In the genomic region with DNA sequence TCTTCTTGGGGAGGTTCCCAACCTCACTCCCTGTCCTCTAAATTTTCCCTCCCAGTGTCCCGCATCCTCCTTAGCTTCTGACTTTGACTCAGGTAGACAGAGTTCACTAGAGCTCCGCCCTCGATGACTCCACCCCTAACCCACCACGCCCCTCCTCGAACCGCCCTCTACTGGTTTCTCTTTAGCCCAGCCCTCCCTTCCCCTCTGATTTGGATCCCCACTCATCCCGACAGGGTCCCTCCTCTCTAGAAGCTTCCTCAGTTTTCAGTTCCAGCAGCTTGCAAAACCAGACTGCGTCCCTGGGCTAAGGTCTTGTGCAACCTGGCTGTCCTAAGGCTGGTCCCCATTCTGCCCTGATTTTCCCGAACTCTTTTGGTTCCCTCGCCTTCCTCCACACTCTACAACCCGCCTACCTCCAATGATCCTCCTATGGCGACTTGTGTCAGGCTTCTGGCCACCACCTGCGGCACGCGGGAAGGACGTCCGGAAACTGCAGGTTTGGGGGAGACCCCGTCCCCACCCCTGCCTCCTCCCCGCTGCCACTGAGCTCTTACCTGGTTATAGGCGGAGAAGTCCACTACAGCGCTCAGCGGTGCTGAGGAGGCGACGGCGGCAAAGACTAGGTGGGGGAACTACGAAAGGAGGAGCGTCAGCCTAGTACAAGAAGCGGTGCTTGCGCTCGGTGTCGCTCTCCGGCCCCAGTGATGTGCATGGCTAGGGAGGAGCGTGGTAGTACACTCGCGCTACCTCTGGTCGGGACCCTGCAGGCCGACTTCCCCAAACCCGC, we compare ENCODE assay signal across 8 mouse cellular contexts. TPM values are rescaled to one million over a fixed set of nuclear protein-coding genes. Genes with fewer than 3 reads are reported as not detected.
DNase-seq lines count a peak whose midpoint lies in the region; ATAC-seq lines count a peak whose summit lies in the region.

No protein-coding gene starts in this region.

- WGBS in embryonic facial prominence, embryonic 12.5 days: under 1% methylated on average over 38 of the region's 38 CpGs
- WGBS in hindbrain, embryonic 13.5 days: under 1% methylated on average over 38 of the region's 38 CpGs
- 1% methylated on average over 38 of the region's 38 CpGs for WGBS in liver, embryonic 12.5 days (ENCODE audit: insufficient replicate concordance)

- H3K27me3 ChIP-seq in embryonic facial prominence, embryonic 12.5 days: peaks cover 95% of the 10 kb centered on the region
- peaks cover 99% of the 10 kb centered on the region for H3K27me3 ChIP-seq in hindbrain, embryonic 13.5 days
- peaks cover 99% of the 10 kb centered on the region for H3K27me3 ChIP-seq in liver, embryonic 12.5 days (replicated peaks)

- DNase-seq in heart, adult 18-20 months: peak; percentile 64 to 73
- DNase-seq in heart, postnatal 25 days (ENCODE audit: low spot score): no peak
- peak; percentile 55 for DNase-seq in thymus, postnatal 0 days (ENCODE audit: low spot score)
- DNase-seq in urinary bladder, postnatal 10 days (ENCODE audit: low spot score): no peak

- H3K36me3 ChIP-seq in embryonic facial prominence, embryonic 12.5 days: no peaks in the 10 kb centered on the region
- no peaks in the 10 kb centered on the region for H3K36me3 ChIP-seq in hindbrain, embryonic 13.5 days
- no peaks in the 10 kb centered on the region for H3K36me3 ChIP-seq in liver, embryonic 12.5 days

- no peaks in the 10 kb centered on the region for H3K9me3 ChIP-seq in embryonic facial prominence, embryonic 12.5 days
- H3K9me3 ChIP-seq in hindbrain, embryonic 13.5 days: no peaks in the 10 kb centered on the region
- no peaks in the 10 kb centered on the region for H3K9me3 ChIP-seq in liver, embryonic 12.5 days (replicated peaks)

- H3K4me1 ChIP-seq in embryonic facial prominence, embryonic 12.5 days: peaks cover 16% of the 10 kb centered on the region; the same call in 1 of the 2 replicates
- H3K4me1 ChIP-seq in hindbrain, embryonic 13.5 days (replicated peaks): peaks cover 18% of the 10 kb centered on the region
- peaks cover 24% of the 10 kb centered on the region for H3K4me1 ChIP-seq in liver, embryonic 12.5 days

- ATAC-seq in embryonic facial prominence, embryonic 12.5 days (ENCODE audit: insufficient number of reproducible peaks, insufficient read depth, low FRiP score, low TSS enrichment): peak; percentile 82
- peak; percentile 78 for ATAC-seq in hindbrain, embryonic 13.5 days (ENCODE audit: low FRiP score)
- peak; percentile 81 for ATAC-seq in liver, embryonic 12.5 days
- peak; percentile 33; the same call in 1 of the 2 replicates for ATAC-seq in monocyte, adult 5-6 weeks (replicated peaks; ENCODE audit: insufficient number of reproducible peaks, low FRiP score, low TSS enrichment, poor library complexity, severe bottlenecking)

- H3K4me2 ChIP-seq in embryonic facial prominence, embryonic 12.5 days (replicated peaks): peak overlapping the region; percentile 92
- H3K4me2 ChIP-seq in hindbrain, embryonic 13.5 days: peak overlapping the region; percentile 71
- peak overlapping the region; percentile 88 for H3K4me2 ChIP-seq in liver, embryonic 12.5 days

- intact Hi-C loops in heart, postnatal 25 days (cut with DNase I): no loop called here

- H3K9ac ChIP-seq in embryonic facial prominence, embryonic 12.5 days: peak overlapping the region; percentile 48
- peak overlapping the region; percentile 49 for H3K9ac ChIP-seq in hindbrain, embryonic 13.5 days
- peak overlapping the region; percentile 55 for H3K9ac ChIP-seq in liver, embryonic 12.5 days

- H3K4me3 ChIP-seq in embryonic facial prominence, embryonic 12.5 days: peak overlapping the region; percentile 55
- H3K4me3 ChIP-seq in hindbrain, embryonic 13.5 days: peak overlapping the region; percentile 43
- peak overlapping the region; percentile 64 for H3K4me3 ChIP-seq in liver, embryonic 12.5 days

- no peak overlapping the region for H3K27ac ChIP-seq in embryonic facial prominence, embryonic 12.5 days
- H3K27ac ChIP-seq in hindbrain, embryonic 13.5 days: no peak overlapping the region
- no peak overlapping the region for H3K27ac ChIP-seq in liver, embryonic 12.5 days

RNA-seq across cellular contexts. Expression of gene Prss16, which starts 3.0 kb away (rescaled TPM):
- not detected for total RNA-seq in heart, adult 18-20 months (2021)
- not detected for total RNA-seq in heart, postnatal 25 days (2021)
- polyA plus RNA-seq in embryonic facial prominence, embryonic 12.5 days (2016; fragmentation: Nextera tagmentation; extraction: Ambion mirVana): 0.69 and 0.95 TPM in 2 replicates
- 0.12 and 0.14 TPM in 2 replicates for polyA plus RNA-seq in hindbrain, embryonic 13.5 days (2015; fragmentation: Nextera tagmentation; extraction: Ambion mirVana)
- polyA plus RNA-seq in liver, embryonic 12.5 days (2016; fragmentation: Nextera tagmentation; extraction: Ambion mirVana): 0.22 and 0.33 TPM in 2 replicates
- 0.10 to 0.64 TPM in 2 of 3 replicates, not detected in the other for total RNA-seq in monocyte, adult 5-6 weeks (2017)
- polyA plus RNA-seq in thymus, postnatal 0 days (2015; fragmentation: Nextera tagmentation; extraction: Ambion mirVana): 645 and 679 TPM in 2 replicates

RNA-seq across cellular contexts. Expression of gene Pom121l2, which starts 25.5 kb away (rescaled TPM):
- not detected for total RNA-seq in heart, adult 18-20 months (2021)
- total RNA-seq in heart, postnatal 25 days (2021): not detected
- polyA plus RNA-seq in embryonic facial prominence, embryonic 12.5 days (2016; fragmentation: Nextera tagmentation; extraction: Ambion mirVana): 0.33 TPM in 1 of 2 replicates, not detected in the other
- polyA plus RNA-seq in hindbrain, embryonic 13.5 days (2015; fragmentation: Nextera tagmentation; extraction: Ambion mirVana): not detected in 2 replicates
- not detected in 2 replicates for polyA plus RNA-seq in liver, embryonic 12.5 days (2016; fragmentation: Nextera tagmentation; extraction: Ambion mirVana)
- 0.32 to 0.78 TPM in 2 of 3 replicates, not detected in the other for total RNA-seq in monocyte, adult 5-6 weeks (2017)
- 0.14 and 0.18 TPM in 2 replicates for polyA plus RNA-seq in thymus, postnatal 0 days (2015; fragmentation: Nextera tagmentation; extraction: Ambion mirVana)

RNA-seq across cellular contexts. Expression of gene Hist1h2ah, which starts 28.8 kb away (rescaled TPM):
- 10 to 100 TPM; 10.9 to 12.6 TPM for total RNA-seq in heart, adult 18-20 months (2021)
- 10 to 100 TPM; 32.9 to 34.9 TPM for total RNA-seq in heart, postnatal 25 days (2021)
- polyA plus RNA-seq in embryonic facial prominence, embryonic 12.5 days (2016; fragmentation: Nextera tagmentation; extraction: Ambion mirVana): 8.0 and 8.3 TPM in 2 replicates
- 1.9 TPM in 1 of 2 replicates, not detected in the other for polyA plus RNA-seq in hindbrain, embryonic 13.5 days (2015; fragmentation: Nextera tagmentation; extraction: Ambion mirVana)
- polyA plus RNA-seq in liver, embryonic 12.5 days (2016; fragmentation: Nextera tagmentation; extraction: Ambion mirVana): 9.3 and 17.8 TPM in 2 replicates
- 11.3 to 37.5 TPM in 2 of 3 replicates, not detected in the other for total RNA-seq in monocyte, adult 5-6 weeks (2017)
- 49.6 and 71.7 TPM in 2 replicates for polyA plus RNA-seq in thymus, postnatal 0 days (2015; fragmentation: Nextera tagmentation; extraction: Ambion mirVana)

RNA-seq across cellular contexts. Expression of gene Hist1h2bk, which starts 29.1 kb away (rescaled TPM):
- 10 to 100 TPM; 15.2 to 16.5 TPM for total RNA-seq in heart, adult 18-20 months (2021)
- total RNA-seq in heart, postnatal 25 days (2021): 10 to 100 TPM; 17.2 to 23.4 TPM
- 19.4 and 20.1 TPM in 2 replicates for polyA plus RNA-seq in embryonic facial prominence, embryonic 12.5 days (2016; fragmentation: Nextera tagmentation; extraction: Ambion mirVana)
- 0.84 and 3.1 TPM in 2 replicates for polyA plus RNA-seq in hindbrain, embryonic 13.5 days (2015; fragmentation: Nextera tagmentation; extraction: Ambion mirVana)
- polyA plus RNA-seq in liver, embryonic 12.5 days (2016; fragmentation: Nextera tagmentation; extraction: Ambion mirVana): 4.4 and 4.8 TPM in 2 replicates
- total RNA-seq in monocyte, adult 5-6 weeks (2017): 6.8 to 12.3 TPM (median 11.3 TPM) in 3 replicates
- 25.8 and 33.9 TPM in 2 replicates for polyA plus RNA-seq in thymus, postnatal 0 days (2015; fragmentation: Nextera tagmentation; extraction: Ambion mirVana)

RNA-seq across cellular contexts. Expression of gene Hist1h4i, which starts 34.6 kb away (rescaled TPM):
- 10 to 100 TPM; 15.0 to 20.2 TPM for total RNA-seq in heart, adult 18-20 months (2021)
- total RNA-seq in heart, postnatal 25 days (2021): 10 to 100 TPM; 17.8 to 19.0 TPM
- polyA plus RNA-seq in embryonic facial prominence, embryonic 12.5 days (2016; fragmentation: Nextera tagmentation; extraction: Ambion mirVana): 26.8 and 29.2 TPM in 2 replicates
- 12.2 and 12.9 TPM in 2 replicates for polyA plus RNA-seq in hindbrain, embryonic 13.5 days (2015; fragmentation: Nextera tagmentation; extraction: Ambion mirVana)
- polyA plus RNA-seq in liver, embryonic 12.5 days (2016; fragmentation: Nextera tagmentation; extraction: Ambion mirVana): 44.1 and 49.4 TPM in 2 replicates
- total RNA-seq in monocyte, adult 5-6 weeks (2017): 13.3 to 29.5 TPM (median 23.6 TPM) in 3 replicates
- 37.1 and 39.2 TPM in 2 replicates for polyA plus RNA-seq in thymus, postnatal 0 days (2015; fragmentation: Nextera tagmentation; extraction: Ambion mirVana)

Comparison
In these comparisons a context has a peak if more than half of its experiments do, and no peak if none do; other contexts are left out.
1. DNase-seq: peak in heart, adult 18-20 months (2 of 2) and thymus, postnatal 0 days (single experiment); none in heart, postnatal 25 days (single experiment) and urinary bladder, postnatal 10 days (single experiment).
2. RNA of gene Prss16, which starts 3.0 kb away (polyA plus RNA-seq): 645 to 679 TPM in thymus, postnatal 0 days; 0.69 to 0.95 TPM in embryonic facial prominence, embryonic 12.5 days, 0.22 to 0.33 TPM in liver, embryonic 12.5 days and 0.12 to 0.14 TPM in hindbrain, embryonic 13.5 days; every median in the first group is over 100 times any median in the second.
3. Peak in every context shown above with its lines, with median percentiles within 50 percentile points of each other: ATAC-seq, H3K4me2 ChIP-seq, H3K4me3 ChIP-seq and H3K9ac ChIP-seq.